Mouse (Mus musculus) cerebellum, adult (tissue): ENCODE data around the gene Mcpt4.
"Not testable (repeated sequence)": the region's sequence is repeated elsewhere in the genome, so short reads cannot be mapped to it uniquely, and the experiment has no call there.

Source experiments
- ATAC-seq: cut with Nextera tagmentation; 2 replicates; pipeline ENCODE4 v1.9.2; 2017; ENCODE audit warnings: mild to moderate bottlenecking, moderate library complexity, mixed read lengths; ENCODE audit not compliant: insufficient number of reproducible peaks, low FRiP score, low TSS enrichment

The Mcpt4 gene

DNA sequence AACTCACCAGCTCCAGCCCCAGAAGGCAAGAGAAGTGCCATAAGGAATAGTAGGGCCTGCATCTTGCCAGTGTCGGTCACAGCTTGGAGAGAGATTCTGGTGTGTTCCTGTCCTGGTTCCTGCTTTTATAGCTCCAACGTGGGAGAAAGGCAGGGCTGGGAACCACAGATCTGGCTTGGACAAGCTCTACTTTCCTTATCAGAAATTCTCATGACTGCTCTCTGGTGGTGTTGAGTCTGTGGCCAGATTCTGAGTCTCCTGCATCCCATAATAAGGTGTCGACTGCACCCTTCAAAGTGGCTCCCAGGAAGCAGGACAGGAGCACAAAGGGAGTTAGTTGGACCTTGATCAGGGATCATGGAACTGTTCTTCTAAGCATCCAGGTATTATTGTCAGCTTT, at the start of gene Mcpt4:
Gene Mcpt4 (minus strand): TSS at position 101 of the 400 bp plus-strand sequence.
- ATAC-seq, result not testable (repeated sequence)

- ATAC-seq, result no peak
These were observed 43.5 kb upstream of the Mcpt4 start for GRCm38 (mm10) chr14:56105447-56106180.

DNA sequence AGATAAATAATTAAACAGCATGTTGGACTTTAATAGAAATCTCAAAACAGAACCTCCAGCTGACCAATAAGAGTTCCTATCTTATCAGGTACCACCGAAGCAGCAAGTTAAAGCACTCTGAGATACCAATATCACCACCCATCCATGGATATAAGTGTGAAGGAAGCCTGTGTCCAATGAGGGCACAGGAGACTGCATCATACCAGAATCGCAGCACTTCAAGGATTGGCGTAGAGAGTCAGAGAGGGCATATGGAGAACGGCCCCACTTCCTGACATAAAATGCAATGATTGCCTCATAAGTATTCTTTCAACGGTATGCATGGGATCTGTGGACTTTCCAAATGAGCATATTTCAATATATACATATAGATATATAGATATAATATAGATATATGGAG, 42.9 kb upstream of the Mcpt4 start:
- no peak for ATAC-seq

GRCm38 (mm10) chr14:56103452-56103851, 41.3 kb upstream of the Mcpt4 start:
- ATAC-seq, result no peak

DNA sequence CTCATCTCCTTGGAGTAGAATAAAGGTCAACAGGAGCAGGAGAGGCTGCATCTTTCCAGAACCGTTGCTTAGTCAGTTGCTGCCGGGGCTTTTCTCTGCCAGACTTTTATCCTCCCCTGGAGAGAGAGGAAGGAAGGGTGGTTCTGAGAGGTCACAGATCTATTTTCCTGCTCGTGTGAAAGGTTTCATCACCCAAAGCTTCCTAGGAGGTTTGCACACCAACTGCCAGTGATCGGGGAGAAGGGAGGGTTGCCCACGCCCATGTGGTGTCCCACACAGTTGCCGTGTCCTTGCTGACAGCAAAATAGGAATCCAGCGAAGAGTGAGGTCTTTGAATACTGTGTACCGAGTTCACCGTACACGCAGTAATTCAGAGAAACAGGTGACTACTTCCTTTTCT, 40.3 kb upstream of the Mcpt4 start, which contains the start of gene Ctsg:
Gene Ctsg (minus strand): TSS at position 189 of the 400 bp plus-strand sequence.
- no peak for ATAC-seq

DNA sequence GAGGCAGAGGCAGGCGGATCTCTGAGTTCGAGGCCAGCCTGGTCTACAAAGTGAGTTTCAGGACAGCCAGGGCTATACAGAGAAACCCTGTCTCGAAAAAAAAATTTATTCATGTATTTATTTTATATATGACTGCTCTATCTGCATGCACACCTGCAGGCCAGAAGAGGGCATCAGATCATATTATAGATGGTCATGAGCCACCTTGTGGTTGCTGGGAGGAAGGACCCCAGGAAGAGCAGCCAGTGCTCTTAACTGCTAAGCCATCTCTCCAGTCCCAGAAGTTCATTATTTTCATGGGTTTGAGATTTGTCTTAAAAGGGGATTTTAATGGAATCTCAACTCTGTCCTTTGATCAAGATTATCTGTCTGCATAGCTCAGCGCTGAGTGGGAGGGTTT, 36.8 kb upstream of the Mcpt4 start:
- no peak for ATAC-seq

DNA sequence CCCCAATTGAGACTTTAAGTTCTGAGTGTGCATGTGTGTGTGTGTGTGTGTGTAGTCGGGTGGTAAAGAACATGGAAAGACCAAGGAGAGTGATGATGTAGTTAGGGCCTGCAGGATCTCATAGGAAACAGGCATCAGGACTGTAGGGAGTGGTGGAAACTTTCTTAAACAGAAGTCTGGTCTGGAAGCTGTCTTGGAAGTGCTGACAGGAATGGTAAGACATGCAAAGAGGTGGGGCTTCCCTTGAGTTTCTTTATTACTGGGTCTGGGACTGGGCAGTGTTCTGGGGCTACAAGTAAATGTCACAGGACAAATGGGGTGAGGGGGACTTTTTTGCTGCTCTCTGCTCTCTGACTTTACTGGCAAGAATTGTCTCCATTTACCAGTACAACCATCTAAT, 35.5 kb upstream of the Mcpt4 start:
- ATAC-seq, result no peak

- no peak for ATAC-seq
These were observed 31.2 kb upstream of the Mcpt4 start for GRCm38 (mm10) chr14:56093353-56093752.

- no peak for ATAC-seq
These were observed 24.6 kb upstream of the Mcpt4 start for GRCm38 (mm10) chr14:56086711-56087110.

GRCm38 (mm10) chr14:56085167-56085566, 23.1 kb upstream of the Mcpt4 start, which contains the start of gene Mcpt8:
TSS of gene Mcpt8 (minus strand) at chr14:56085273.
- no peak for ATAC-seq

- no peak for ATAC-seq
These were observed 19.9 kb upstream of the Mcpt4 start for GRCm38 (mm10) chr14:56082016-56082415.

- ATAC-seq, result no peak
These were observed 4.4 kb downstream of the Mcpt4 start for GRCm38 (mm10) chr14:56057722-56058121.

DNA sequence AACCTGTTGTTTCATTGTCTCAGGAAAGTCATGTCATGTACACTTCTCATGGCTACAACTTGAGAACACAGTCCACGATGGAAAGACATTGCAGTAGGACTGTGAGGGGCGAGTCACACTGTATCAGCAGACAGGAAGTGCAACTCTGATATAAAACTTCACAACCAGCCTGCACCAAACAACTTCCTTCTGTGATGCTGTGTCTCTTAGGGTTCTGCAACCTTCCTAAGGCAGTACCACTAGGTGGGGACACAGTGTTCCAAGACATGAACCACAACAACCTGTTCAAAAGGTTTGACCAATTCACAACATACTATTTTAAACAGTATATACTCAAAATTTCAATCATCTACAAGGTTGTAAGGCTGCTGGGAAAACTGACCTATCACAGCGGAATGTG, 6.7 kb downstream of the Mcpt4 start:
- ATAC-seq, result no peak

- not testable (repeated sequence) for ATAC-seq
These were observed 20.3 kb downstream of the Mcpt4 start, which contains the start of gene Mcpt2 for GRCm38 (mm10) chr14:56041792-56042191. TSS of gene Mcpt2 (plus strand) at chr14:56042041.

DNA sequence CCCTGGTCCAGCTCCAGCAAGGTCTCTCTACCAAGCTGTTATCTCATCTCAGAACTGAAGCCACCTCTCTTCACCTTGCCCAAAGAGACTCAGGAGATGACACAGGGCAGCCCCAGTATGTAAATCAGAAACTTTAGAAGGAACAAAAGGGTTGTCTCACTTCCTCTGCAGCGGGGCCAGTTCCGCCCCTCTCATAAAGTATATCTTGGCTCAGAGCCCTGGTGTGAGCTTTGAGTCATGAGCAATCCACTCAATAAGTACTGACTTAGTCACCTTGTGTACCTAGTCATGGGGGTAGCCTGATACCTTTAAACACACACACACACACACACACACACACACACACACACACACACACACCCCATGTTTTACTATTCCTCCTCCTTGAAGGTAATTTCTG, 27.7 kb downstream of the Mcpt4 start:
- no peak for ATAC-seq

GRCm38 (mm10) chr14:56030395-56030794, 31.7 kb downstream of the Mcpt4 start, which contains the start of gene Mcpt9:
TSS of gene Mcpt9 (minus strand) at chr14:56030495.
- not testable (repeated sequence) for ATAC-seq

DNA sequence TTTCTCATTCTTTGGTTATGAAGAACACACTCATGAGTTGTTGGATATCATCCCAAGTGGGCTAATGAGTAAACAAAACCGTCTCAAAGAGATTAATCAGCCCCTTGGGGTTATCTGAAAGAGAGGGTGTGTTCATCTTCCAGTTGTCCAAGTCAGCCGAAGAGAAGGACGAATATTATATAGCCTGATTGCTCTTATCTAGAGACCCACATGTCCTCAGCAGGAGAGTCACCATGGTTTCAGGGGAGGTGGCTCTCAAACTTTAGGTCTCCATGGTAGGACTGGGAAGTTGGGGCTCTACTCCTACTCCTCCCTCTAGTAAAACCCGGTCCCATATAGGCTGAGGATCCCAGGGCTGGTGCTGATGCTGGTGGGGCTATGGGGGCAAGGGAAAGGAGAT, 40.8 kb downstream of the Mcpt4 start:
- ATAC-seq, result not testable (repeated sequence)

DNA sequence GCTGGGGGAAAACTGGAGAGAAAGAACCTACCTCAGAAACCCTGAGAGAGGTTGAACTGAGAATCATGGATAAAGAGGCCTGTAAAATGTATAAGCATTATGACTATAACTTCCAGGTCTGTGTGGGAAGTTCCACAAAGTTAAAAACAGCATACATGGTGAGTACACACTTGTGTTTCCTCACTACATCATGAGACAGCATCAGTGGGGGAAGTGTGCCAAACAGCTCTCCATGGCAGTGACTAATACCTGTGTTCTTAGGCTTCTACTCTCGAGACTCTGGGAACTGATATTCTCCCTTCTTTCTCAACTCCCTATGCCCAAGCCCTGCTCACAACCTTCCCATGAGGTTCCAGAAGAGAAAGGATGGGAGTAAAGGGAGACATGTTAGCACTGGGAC, 42.7 kb downstream of the Mcpt4 start:
- no peak for ATAC-seq

DNA sequence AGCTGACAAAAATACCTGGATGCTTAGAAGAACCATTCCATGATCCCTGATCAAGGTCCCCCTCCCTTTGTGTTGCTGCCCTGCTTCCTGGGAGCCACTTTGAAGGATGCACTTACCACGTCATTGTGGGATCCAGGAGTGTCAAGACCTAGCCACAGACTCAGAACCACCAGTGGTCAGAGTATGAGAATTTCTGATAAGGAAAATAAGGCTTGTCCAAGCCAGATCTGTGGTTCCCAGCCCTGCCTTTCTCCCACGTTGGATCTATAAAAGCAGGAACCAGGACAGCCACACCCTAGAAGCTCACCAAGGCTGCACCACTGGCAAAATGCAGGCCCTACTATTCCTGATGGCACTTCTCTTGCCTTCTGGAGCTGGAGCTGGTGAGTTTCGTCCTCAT, 44.4 kb downstream of the Mcpt4 start, which contains the start of gene Mcpt1:
Gene Mcpt1 (plus strand): TSS at position 301 of the 400 bp plus-strand sequence.
- not testable (repeated sequence) for ATAC-seq

DNA sequence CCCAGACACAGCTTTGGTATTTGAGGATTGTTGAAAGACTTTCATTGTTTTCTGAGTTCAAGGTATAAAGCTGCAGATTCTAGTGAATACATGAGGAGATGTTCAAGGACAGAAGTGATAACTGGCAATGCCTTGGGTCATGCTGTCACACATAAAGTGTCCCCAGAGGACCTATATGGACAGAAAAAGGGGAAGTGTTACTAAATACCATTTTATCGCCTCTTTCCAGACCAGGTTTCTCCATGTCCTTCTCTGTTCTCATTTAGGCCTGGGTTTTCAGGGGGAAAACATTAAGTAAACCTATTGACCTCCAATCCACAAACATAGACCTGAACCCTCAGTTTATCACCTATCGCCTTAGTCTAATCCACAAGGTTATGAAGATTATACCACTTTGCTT, 48.2 kb downstream of the Mcpt4 start:
- no peak for ATAC-seq

GRCm38 (mm10) chr14:56013147-56013546, 49.0 kb downstream of the Mcpt4 start:
- no peak for ATAC-seq
